Mouse (Mus musculus): ENCODE measurements around the gene Fabp7.

Gene Fabp7

DNA sequence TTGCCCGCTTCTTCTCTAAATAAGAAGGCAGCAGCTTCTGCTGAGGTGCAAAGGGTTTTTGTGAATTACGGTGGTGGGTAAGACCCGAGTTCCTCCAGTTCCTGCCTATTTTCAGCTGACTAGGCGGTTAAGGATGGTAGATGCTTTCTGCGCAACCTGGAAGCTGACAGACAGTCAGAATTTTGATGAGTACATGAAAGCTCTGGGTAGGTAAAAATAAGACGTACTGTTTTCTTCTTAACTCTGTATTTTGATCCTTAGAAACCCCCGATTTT lies at the start of gene Fabp7:
TSS of gene Fabp7 (plus strand) at position 6 of the 275 bp plus-strand sequence.
- DNase-seq (ENCODE audit: low spot score in 2 of 2), result no peak

GRCm38 (mm10) chr10:57740733-57741132 lies 43.9 kb upstream of the Fabp7 start:
- no peak for DNase-seq (ENCODE audit: low spot score in 2 of 2)

GRCm38 (mm10) chr10:57741351-57741750 lies 43.3 kb upstream of the Fabp7 start:
- no peak for DNase-seq (ENCODE audit: low spot score in 2 of 2)

- no peak for DNase-seq (ENCODE audit: low spot score in 2 of 2)
Observed at GRCm38 (mm10) chr10:57743045-57743444, 41.6 kb upstream of the Fabp7 start.

DNA sequence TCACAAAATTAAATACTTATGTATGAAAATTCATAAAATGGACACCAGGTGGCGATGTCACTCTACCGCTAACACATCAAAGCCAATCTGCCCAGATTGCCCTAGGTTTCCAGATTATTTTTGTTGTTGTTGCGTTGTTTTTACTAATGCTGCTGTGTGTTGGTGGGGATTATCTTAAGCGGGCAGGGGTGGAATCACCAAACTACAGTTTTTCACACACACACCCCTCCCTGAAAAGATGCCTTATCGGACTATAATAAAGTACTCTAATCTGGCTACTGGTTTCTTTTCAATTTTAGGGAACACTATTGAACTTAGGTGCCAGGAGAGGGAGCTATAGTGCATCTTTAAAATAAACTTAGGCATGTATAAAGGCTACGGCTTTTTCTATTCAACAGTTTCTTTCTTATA lies 41.1 kb upstream of the Fabp7 start:
- peak; percentile 22 to 55 for DNase-seq (ENCODE audit: low spot score in 2 of 2)

GRCm38 (mm10) chr10:57744128-57744765 lies 40.4 kb upstream of the Fabp7 start:
- DNase-seq (ENCODE audit: low spot score in 2 of 2), result peak in 1 of 2 experiments; percentile 31

- DNase-seq (ENCODE audit: low spot score in 2 of 2), result no peak
Observed at GRCm38 (mm10) chr10:57745452-57745851, 39.2 kb upstream of the Fabp7 start.

DNA sequence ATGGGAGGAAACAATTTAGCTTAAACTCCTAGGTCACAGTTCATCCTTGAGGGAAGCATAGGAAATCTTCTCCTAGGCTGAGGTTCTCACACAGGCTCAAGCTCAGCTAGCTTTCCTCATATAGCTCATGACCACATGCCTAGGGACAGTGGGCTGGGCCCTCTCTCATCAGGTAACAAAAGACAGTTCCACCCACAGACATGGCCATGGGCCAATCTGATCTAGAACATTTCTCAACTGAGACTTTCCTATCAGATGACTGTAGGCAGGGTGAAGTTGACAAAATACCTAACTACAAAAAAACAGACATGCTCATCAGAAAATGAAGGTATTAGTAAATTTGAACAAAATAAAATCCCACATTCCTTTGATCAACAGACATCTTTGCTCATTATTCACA lies 37.6 kb upstream of the Fabp7 start:
- DNase-seq (ENCODE audit: low spot score in 2 of 2), result no peak

- no peak for DNase-seq (ENCODE audit: low spot score in 2 of 2)
Observed at GRCm38 (mm10) chr10:57753343-57753742, 31.3 kb upstream of the Fabp7 start.

DNA sequence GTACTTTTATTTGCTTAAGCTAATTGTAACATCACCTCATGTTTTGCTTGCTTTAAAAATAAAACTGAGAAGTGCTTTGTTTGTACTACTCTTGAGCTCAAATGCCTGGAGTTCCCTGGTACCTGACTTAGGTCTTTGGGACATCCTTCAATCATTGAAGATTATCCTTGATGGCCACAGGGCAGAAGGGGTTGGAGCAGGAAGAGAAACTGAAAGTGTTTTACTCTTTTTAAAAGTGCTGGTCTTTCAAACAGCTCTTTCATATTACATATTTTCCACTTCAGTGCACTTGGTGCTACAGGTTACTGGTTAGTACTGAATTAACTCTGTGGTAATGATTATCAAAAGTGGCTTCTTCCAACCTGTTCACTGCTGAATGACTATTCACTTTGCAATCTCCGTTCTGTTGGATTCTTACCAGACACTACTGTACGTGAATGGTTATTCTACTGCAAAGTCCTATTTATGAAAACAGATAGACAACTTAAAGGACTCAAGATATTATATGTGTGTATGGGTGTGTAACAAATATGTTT lies 29.4 kb upstream of the Fabp7 start:
- DNase-seq (ENCODE audit: low spot score in 2 of 2), result no peak

DNA sequence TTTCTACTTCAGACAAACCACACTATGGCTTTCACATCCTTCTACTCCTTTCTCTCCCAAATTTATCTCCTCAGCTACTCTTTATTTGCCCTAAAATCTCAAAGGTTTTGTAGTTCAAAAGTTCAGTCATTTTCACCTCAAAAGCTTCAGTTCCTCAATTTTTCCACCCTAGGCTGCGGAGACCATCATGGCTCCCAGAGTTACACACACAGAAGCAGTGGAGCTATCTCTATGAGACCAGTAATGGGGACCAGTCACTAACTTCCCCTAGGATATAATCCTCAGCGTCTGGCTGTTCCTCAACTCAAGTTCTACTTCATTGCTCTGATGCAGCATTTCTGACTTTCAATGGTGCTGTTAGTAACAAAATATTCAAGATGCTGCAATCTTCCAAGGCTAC lies 25.7 kb upstream of the Fabp7 start:
- DNase-seq (ENCODE audit: low spot score in 2 of 2), result no peak

DNA sequence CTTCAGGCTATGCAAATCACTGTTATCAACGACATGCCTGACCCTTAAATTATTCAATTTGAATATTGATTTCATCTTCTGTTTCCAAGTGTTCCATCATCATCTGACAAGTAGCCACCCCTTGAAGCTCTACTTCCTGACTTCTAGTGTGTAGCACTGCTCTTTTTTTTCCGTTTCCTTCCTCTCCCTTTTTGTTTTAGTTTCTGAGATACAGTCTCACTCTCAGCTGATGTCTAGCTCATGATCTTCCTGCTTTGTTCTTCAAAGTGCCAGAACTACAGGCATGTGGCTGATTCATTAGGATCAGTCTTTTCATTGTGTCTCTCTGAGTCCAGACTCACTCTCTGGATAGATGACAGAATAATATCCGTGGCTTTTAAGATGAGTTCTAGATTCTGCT lies 24.0 kb upstream of the Fabp7 start:
- DNase-seq (ENCODE audit: low spot score in 2 of 2), result no peak

DNA sequence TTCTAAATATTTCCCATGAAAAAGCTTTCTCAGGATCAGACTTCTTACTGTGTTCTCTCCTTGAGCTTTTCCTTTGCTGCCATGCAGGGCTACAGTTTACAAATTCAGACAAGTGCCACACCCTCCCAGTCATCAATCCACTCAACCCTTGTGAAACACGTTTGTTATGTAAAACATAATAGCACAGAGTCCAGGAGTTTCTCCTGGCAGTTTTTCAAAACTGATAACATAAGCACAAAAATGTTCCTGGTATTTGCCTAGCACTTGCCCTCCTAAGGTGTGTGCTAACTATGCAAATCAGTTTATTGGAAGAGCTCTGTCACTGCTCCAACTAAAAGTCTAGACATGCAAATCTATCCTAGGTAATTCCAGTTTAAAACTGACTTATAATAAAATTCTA lies 21.6 kb upstream of the Fabp7 start:
- no peak for DNase-seq (ENCODE audit: low spot score in 2 of 2)

GRCm38 (mm10) chr10:57783289-57784130 lies 1.2 kb upstream of the Fabp7 start:
- DNase-seq (ENCODE audit: low spot score in 2 of 2), result peak; percentile 34 to 48

- DNase-seq (ENCODE audit: low spot score in 2 of 2), result peak; percentile 76 to 78
Observed at GRCm38 (mm10) chr10:57784131-57784875, 378 bp upstream of the Fabp7 start.

GRCm38 (mm10) chr10:57785552-57785951 lies 871 bp downstream of the Fabp7 start:
- DNase-seq (ENCODE audit: low spot score in 2 of 2), result peak in 1 of 2 experiments; percentile 16

DNA sequence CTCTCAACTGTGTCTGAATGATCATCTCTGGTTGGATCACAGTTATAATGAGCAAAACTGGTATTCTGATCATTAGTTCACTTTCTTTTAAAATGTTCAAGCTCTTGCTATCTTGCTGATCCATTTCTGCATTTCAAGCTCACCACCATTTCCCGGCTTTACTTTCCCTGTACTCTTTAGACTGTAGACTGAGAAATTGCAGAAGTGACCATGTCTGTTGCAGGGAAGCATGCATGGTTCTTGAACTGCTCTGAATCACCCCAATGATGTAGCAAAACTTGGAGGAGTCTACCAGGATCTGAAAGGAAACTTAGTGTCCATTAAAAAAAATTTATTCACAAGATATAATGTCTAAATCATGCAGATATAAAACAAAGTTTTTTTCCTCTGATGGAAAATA lies 8.3 kb downstream of the Fabp7 start:
- DNase-seq (ENCODE audit: low spot score in 2 of 2), result no peak

GRCm38 (mm10) chr10:57794018-57794417 lies 9.3 kb downstream of the Fabp7 start, which contains the start of gene Smpdl3a:
Smpdl3a (plus strand) TSS chr10:57794335.
- no peak for DNase-seq (ENCODE audit: low spot score in 2 of 2)

- peak in 1 of 2 experiments; percentile 33 for DNase-seq (ENCODE audit: low spot score in 2 of 2)
Observed at GRCm38 (mm10) chr10:57794491-57795461, 10.1 kb downstream of the Fabp7 start.

GRCm38 (mm10) chr10:57795542-57795941 lies 10.9 kb downstream of the Fabp7 start:
- DNase-seq (ENCODE audit: low spot score in 2 of 2), result no peak

- DNase-seq (ENCODE audit: low spot score in 2 of 2), result no peak
Observed at GRCm38 (mm10) chr10:57796057-57796456, 11.4 kb downstream of the Fabp7 start.
